Mouse (Mus musculus): ENCODE measurements around the gene Ttll11.

DNA sequence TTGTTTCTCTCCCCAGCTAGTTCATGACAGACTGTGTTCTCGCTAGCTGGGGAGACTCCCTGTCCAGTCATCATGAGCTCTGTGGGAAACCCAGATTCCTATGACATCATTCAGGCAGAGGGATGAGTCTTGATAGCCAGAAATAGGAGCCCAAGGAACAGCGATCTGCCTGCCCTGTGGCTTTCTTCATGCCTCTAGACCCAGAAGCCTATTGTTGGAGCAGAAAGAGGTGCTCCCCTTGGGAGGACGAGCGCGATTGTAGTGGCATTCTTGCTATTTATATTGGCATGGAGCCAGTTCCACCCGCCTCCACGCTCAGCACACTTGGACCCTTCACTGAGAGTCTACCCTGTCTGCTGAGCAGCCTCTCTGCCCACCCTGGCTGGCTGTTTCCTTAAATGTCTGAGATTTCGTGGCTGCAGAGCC lies 265.0 kb downstream of the Ttll11 start:
- TF ChIP-seq CTCF (IDR thresholded peaks at IDR 0.05; ENCODE audit: low read depth) = no peak
- TF ChIP-seq EP300 (IDR thresholded peaks at IDR 0.05; ENCODE audit: low read depth) = 0 out of 2 replicates have a peak, but pooled peaks have one; percentile 39
